Mouse (Mus musculus) left cerebral cortex, postnatal 36 days (tissue): ENCODE measurements around the gene Tnpo1. TPM values are rescaled to one million over a fixed set of nuclear protein-coding genes. Genes with fewer than 3 reads are reported as not detected.

Source experiments
- DNase-seq, 2 experiments: peaks; one replicate each; pipeline ENCODE4 v3.0.0; 2021 to 2022; ENCODE audit warnings: low spot score in 2 of 2, mixed read lengths in 1 of 2
- intact Hi-C: fragments of 180-260 bp; cut with DNase I; formaldehyde crosslinking; loops from one replicate; pipeline ENCODE4 v1.15.1; 2025
- total RNA-seq, 2 experiments: library from RNA; stranded (reverse); gene quantifications; 2 replicates each; pipeline ENCODE4 v1.2.3; 2021

Gene Tnpo1
- total RNA-seq, 2 experiments from 2014 or later, result 52.6 to 68.2 TPM

DNA sequence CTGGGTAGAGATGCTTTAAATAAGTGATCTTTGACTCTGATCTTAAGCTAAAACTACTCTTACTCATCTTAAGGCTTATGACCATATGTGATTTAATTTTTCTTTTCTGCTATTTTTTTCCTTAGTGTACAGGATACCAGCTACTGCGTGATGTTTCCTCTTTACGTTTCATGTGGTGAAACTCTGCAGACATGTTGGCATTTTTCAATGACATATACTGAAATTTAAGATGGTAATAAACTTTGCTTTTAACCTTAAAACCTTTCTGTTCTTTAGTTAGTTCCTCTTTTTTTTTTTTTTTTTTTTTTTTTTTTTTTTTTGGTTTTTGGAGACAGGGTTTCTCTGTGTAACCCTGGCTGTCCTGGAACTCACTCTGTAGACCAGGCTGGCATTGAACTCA, 2.7 kb upstream of the Tnpo1 start:
- intact Hi-C loops, result loop anchor here (5.0 kb wide), 3 partner anchors 37 to 218 kb away; no protein-coding TSS in a partner anchor
- DNase-seq, result no peak

DNA sequence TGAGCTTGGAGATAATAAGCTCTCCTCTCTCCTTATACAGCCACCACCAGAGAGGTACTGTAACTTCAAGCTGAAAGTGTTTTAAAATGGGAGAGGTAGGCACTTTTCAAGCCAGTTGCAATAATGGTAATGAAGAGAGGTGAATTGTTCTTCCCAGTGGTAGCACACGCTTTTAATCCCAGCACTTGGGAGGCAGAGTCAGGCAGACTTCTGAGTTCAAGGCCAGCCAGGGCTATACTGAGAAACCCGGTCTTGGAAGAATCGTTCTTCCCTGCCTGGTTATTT, 716 bp upstream of the Tnpo1 start:
- no peak for DNase-seq
- intact Hi-C loops, result loop anchor here (2.0 to 5.0 kb wide), 4 partner anchors 35 to 220 kb away; no protein-coding TSS in a partner anchor

DNA sequence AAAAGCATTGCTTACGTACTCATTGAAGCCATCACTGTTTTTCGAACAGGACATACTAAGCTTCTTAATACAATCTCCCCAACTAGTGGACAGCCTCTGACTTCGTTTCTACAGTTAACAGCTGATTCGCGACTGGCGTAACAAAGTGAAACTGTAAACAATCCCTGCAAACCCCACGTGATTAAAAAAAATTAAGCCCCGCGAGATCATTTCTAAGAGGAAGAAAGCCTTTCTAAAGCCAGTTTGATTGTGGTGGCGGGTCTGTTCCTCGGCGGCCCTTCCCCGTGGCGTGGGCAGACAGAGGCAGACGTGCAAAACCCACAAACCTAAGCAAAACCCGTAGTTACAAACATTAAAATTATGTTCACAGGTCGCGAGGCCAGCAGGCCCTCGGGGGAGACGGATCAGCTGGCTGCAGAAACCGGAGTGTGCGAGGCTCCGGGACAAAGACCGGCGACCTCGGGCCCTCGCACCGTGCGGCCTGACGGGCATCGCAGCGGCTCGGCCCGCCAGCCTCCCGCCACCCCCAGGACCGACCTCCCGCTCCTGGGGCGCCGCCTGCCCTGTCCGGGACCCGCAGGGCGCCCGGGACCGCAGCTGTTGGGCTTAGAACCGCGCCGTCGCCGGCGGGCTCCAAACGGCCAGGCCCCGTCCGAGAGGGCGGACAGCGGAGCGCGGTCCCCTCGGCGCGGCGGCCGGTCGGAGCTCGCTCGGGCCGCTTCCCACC, 535 bp downstream of the Tnpo1 start:
- intact Hi-C loops, result loop anchor here (2.0 to 5.0 kb wide), 4 partner anchors 33 to 222 kb away; no protein-coding TSS in a partner anchor
- peak; percentile 51 to 54 for DNase-seq

DNA sequence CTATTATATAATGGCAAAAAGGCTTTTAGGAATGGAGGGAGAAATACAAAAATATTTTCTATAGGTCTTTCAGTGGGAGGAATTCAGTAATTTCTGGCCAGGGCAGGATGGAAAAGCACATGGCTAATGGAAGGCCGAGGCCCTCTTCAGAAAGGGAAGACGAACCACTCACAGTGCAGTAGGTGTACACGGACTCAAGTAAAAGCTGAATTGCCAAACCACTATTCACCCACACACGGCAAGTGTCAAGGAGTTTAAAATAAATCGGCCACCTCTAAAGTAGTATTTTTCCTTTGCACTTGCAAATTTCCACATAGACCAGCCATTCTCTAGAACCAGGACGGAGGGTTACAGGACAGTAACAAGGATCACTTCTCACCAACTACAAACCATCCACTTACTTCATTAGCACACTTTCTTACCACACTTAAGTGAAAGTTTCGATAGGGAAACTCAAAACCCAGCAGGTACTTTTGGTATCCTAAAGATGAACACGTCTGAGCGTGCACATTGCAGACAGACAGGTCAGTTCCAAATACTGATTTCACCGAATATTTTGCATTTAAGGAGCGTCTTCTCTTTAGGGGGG, 1.2 kb downstream of the Tnpo1 start:
- intact Hi-C loops, result loop anchor here (5.0 kb wide), 3 partner anchors 33 to 222 kb away; no protein-coding TSS in a partner anchor
- DNase-seq, result no peak

DNA sequence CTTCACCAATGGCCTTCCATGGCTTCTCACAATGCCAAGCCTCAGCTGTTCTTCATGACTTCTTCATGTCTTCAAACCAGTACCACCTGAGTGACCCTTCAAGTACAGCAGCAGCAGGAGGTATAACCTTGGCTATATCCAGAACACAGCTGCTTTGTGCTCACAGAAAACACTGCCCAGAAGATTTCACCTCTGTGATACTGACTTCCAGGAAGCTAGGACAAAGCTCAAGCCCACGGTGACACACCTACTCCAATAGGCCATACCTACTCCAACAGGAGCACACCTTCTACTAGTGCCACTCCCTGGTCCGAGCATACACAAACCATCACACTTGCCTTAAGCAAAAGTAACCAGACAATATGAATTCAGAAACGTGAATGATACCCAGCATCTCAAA, 3.4 kb downstream of the Tnpo1 start:
- DNase-seq, result no peak
- intact Hi-C loops, result no loop called here

DNA sequence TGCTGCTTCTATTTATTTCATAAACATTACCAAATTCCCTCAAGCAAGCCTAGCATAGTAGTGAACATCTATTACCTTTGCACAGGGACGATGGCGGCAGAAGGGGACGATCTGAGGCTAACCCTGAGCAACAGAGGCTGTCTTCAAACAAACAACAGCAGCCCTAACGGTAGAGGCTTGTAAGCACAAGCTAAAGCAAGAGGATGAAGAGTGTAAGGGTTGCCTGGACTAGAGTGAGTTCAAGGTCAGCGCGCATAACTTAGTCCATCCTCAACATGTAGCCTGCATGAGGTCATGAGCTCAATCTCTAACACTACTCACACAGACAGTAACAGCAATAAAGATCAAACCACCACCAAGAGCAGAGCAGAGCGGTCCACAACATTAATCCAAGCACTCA, 4.9 kb downstream of the Tnpo1 start:
- intact Hi-C loops, result no loop called here
- DNase-seq, result no peak

DNA sequence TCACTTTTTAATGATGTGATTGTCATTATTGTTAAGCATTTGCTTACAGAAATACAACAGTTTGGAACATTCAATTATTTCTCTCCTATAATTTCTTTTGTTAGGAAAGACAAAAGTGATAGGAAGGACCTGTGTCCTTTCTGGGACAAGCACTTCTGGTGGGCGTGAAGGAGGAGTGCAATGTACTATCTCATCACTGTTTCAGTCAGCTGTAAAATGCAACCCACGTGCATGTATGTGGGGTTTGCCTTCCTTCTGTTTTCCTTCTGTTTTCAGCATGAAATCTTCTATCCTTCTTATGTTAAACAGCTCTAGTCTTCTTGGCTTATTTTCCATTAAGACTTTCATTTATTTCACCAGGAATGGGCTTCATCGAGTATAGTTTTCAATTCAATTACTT, 5.9 kb downstream of the Tnpo1 start:
- intact Hi-C loops, result no loop called here
- no peak for DNase-seq

DNA sequence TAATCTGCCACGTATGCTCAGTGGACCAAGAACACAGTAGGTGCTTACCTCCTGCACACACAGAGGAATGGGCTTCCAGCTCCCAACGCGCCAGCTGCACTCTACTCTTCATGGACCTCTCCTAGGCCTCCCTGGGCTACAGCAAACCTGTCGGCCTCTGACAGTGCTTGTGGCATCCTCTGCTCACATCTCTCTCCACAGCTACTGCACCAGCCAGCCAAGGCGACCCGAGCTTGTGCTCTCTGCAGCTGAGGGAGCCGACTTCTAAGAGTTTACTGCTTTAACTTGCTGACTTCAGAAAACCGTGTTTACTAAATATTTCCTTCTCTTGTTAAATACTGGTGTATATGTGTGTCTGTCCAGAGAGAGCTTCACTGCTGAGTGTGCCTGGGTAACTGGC, 6.5 kb downstream of the Tnpo1 start:
- intact Hi-C loops, result no loop called here
- DNase-seq, result no peak

DNA sequence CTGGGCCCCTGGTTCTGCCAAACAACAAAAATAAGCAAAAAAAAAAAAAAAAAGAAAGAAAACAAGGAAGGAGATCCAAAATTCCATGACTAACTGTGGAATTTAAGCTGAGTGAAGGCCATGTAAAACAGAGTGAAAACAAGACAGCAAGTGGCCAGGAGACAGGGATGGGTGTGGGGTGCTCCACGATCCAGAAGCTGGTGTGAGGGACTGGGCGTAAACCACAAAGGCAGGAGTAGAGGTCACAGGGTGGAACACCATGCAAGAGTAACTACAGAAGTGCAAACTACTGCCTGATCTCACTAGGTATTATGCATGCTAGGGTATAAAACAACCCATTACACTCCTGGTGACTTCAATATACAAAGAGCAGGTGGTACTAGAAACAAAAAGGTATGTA, 8.3 kb downstream of the Tnpo1 start:
- no peak for DNase-seq
- intact Hi-C loops, result no loop called here

DNA sequence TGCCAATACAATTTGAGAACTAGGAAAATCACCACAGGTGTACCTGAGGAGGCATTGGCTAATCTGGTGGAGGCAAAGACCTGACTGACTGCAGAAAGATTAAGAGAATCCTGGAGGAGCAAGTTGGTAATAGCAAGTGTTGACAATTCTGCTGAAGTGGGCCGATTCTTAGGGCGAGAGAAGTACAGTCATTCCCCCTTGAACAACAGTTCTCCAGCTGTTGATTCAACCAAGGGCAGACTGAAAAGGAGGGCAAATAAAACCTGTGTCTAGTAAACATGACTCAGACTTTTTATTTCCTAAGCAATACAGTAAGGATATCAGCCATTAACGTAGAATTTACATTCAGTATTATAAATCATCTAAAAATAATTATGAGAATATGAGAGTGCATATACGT, 10.6 kb downstream of the Tnpo1 start:
- intact Hi-C loops, result no loop called here
- DNase-seq, result no peak

DNA sequence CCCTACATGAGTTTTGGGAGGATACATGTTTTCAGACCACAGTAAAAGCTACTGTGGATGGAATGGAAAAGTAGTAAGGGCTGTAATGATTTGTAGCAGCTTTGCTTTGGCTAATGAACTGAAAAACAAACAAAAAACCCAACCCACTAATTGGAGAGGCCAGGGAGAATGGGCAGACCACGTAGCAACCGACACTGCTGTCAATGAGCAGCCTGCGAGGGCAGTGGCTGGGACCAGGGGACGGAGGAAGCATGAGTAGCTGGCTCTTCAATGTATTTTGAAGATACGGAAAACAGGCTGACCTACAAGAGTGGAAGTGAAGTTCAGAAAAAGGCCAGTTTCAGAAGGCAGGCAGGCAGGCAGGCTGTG, 11.4 kb downstream of the Tnpo1 start:
- DNase-seq, result no peak
- intact Hi-C loops, result no loop called here

DNA sequence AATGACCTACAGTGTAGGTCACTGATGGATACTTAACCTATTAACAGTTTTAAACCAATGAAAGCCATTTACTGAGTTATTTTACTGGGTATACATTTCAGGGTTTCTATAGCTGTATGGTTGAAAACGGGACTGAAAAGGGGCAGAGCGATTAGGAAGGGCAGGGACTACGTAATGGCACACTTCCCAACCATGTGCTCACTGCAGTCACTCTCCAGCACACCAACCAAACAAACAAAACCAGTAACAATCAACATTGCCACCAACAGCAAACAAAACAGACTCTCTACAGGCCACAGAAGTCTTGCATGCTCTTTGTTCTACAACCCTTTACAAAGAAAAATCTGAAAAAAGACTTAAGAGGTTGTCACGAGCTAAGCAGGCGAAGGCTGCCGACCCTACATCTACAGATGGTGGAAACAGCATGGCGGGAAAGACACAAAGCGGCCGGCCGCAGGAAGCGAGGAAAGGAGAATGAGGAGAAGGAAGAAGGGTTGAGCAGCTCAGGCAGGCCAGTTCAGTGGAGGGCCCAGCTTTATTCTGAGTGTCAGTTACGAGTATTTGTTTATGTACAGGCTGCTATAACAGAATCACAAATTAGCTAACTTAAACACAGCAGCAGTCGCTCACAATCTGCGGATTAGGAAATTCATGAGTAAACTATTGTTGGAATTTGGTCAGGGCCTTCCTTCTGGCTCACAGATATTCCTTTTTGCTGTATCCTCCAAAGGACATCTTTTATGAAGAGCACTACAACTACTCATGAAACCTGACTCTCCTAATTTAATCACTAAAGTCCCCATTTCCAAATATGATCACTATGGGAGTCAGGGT, 12.0 kb downstream of the Tnpo1 start:
- intact Hi-C loops, result no loop called here
- DNase-seq, result no peak

DNA sequence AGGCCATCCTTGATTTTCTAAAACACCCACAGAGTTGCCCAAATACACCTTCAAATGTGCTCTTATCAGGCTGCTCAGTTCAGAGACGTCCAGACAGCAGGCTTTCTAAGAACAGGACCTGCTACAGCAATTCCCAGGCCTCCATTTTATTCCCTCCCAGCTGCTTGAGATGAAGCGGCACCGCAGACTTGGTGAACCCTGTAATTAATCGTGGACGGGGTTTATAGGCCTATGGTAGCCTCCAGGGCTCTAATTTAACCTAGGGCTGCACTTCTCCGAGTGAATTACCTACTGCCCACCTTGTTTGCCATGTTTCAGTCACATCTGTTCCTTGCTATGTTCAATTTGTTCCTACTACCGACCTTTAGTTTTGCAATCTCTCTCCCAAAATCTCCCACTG, 13.0 kb downstream of the Tnpo1 start:
- no peak for DNase-seq
- intact Hi-C loops, result no loop called here

DNA sequence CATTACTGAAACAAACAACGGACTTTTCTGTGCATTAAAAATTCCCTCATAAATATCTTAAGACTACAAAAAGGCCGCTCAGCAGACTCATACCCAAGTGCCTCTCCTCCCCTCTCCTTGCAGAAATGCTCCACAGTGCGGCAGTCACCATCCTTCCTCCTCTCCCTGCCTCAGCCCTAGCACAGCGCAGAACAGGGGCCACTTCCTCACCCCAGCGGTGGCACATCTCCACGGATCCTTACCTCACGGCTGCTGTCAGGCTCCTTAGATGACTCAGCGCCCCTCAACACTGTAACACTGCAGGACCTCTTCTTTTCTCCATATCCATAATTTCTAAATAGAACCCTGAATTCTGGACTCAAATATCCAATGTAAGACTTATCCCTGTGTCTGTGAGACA, 13.6 kb downstream of the Tnpo1 start:
- no peak for DNase-seq
- intact Hi-C loops, result no loop called here

DNA sequence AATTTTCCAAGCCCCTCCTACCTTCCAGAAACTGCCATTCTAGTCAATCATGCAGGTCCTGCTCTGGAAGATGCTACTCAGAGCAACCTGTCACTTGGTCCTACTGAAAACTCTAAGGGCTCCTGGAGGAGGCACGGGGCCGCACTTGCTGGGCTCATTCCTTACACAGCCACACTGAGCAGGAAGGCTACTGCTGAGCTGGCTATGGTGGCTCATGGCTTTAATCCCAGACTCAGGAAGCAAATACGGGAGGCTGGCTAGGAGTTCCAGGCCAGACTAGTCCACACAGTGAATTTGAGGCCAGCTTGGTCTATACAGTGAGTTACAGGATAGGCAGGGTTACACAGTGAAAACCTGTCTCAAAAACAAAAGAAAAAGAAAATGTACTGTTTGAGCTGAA, 15.4 kb downstream of the Tnpo1 start:
- DNase-seq, result no peak
- intact Hi-C loops, result no loop called here

DNA sequence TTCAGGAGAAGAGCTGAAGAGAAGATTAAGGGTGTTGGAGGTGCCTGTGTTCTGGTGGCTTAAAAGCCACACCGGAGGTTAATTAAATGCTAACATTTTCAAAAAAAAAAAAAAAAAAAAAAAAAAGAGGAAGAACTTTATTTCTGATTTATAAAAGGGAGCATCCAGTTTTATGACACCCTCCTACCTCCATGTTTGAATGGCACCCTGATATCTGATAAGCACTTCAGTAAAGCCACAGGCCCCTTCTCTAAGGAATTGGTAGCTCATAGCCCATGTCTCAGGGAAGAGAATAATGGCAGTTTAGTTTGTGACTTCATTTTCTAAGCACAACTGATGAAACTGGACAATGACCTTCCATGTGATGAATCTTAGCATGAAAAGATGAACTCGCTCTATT, 21.6 kb downstream of the Tnpo1 start:
- intact Hi-C loops, result no loop called here
- no peak for DNase-seq

DNA sequence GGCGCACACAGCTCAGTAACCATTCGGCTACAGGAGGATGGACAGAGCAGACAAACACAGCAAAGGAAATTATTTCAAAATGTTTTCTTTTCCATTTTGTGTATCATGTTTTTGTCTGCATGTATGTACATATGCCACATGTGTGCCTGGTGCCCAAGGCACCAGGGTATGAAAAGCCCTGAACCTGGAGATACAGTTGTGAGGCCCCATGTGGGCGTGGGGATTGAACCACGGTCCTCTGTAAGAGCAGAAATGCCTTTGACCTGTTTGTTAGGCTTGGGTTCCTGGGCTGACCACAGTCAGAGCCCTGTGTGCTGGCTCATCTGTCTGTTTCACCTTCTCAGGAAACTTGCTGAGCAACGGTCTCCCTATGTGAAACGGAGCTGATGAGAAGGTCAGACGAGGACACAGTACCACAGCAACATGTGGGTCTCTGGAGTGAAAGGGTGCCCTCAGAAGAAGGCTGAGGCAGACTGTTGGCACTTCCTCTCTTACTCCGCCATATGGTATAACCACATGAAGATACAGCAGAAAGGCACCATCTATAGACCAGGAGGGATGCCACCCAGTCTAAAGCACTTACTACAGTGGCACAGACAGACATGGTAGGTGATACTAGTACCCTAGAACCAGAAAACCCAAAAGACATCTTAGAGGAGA, 23.7 kb downstream of the Tnpo1 start:
- intact Hi-C loops, result no loop called here
- no peak for DNase-seq

DNA sequence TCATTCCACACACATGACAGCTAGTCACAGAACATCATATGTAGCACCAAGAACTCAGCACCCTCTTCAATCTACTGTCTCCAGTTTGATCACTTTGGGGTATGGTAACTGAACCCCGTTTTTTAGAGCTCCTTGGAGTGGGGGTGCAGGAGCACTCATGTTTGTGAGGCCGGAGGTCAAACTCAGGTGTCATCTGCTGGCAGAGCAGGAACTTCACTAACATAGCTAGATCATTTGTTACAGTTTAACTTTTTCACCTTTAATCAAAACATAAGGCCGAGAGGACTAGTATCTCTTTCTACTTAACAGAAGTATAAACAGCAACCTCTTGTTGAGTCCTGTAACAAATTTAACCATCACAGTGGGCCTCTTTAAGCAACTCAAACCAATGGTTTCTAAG, 26.6 kb downstream of the Tnpo1 start:
- DNase-seq, result no peak
- intact Hi-C loops, result no loop called here

DNA sequence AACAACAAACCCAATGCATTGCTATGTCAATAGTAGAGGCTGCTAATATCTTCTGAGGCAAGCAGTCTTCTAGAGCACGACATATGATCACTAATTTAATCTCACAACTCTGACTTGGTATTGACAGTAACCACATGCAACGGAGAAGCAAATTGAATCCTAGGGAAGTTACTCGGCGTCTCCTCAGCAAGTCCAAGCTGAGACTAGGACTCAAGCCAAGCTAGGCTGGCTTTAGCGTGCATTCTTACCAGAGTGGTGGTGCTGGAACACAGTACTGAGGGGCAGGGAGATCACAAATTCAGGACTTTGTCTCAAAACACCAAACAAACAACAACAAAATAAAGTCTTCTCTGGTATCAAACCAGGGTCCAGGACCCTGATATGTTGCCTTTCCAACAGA, 28.6 kb downstream of the Tnpo1 start:
- intact Hi-C loops, result no loop called here
- no peak for DNase-seq

DNA sequence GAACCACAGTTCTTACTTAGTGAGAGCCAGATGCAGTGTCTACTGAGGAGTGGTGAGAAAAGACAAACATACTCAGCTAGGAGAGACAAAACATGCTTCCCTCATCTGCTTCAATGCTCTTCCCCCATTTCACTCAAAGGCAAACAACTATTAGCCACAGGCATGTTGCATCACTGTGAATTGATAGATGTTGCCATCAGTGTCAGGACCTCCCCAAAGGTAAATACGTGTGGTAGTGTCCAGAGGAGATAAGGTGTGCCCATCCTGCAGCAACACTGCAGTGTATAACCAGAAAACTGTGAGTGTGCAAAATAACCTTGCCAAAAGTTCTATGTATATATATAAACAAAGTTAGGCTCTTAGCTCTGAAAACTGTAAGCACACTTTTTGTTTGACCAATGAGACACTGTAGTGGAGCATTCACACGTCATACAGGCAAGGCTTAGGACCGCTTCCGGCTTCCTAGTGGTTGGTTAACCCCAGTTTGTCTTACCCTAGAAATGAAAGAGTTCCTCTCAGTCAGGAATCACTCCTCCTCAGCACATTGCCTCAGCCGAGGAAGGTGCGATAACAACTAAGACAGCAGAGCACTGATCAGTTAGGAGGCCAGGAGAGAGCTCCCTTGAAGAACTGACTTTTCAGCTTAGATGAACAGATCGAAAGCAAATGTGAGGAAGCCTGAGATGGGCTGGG, 29.6 kb downstream of the Tnpo1 start:
- no peak for DNase-seq
- intact Hi-C loops, result no loop called here
